Mouse (Mus musculus): Measurements from ENCODE around the gene Tpcn2. TPM values are rescaled to one million over a fixed set of nuclear protein-coding genes. Genes with fewer than 3 reads are reported as not detected.

Gene Tpcn2
- polyA plus RNA-seq, 1 experiment: 12.6 TPM

DNA sequence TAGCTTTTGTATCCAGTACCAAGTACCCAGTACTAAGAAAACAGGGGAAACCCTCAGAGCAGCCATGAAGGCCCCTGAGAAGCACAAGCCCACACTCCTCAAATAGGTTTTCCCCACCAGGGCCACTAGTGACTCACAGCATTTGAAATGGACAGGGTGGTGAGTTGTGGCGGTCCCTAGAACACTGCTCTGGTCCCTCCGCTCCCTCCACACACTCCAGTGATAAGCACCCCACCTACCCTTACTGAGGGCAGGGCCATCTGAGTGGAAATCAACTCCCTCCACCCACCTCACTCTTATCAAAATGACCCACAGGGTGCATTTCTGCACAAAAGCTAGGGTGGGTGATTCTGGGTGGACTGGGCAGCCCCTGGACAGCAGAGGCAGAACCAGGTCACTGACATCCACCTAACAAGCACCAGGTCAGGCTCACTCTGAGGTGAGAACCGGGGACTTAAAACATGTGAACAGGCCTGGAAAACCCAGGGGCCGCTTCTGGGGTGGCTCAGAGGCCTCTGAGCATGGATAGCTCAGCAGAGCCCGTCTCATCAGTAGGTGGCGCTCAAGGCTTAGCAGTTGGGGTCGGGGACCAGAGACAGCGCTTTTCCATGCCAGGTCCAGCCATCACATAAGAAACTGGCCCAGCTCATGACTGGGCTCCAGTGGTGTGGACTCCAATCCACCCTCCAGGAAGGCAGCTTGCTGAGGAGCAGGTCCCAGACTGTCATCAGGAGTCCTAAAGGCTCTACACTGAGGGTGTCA is 30.9 kb downstream of the Tpcn2 start:
- 26% methylated on average over 8 of the region's 8 CpGs for WGBS
- peak; percentile 38 for DNase-seq (ENCODE audit: low read depth, low spot score)

DNA sequence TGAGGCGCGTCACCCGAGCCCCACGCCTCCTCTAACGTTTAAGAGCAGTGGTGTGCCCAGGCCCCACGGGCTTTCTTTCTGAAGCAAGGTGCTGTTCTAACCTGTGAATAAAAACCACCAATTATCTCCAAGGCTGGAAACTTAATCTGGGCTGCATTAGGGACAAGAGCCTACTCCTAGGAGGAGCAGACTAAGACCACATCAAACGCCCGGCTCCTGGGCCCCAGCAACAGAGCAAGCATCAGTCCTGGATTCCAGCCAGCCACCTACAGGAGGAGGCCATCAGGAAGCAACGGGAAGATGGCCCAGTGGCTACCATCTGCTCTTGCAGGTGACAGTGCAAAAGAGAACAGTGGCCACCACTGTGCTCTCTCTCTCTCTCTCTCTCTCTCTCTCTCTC is 33.6 kb downstream of the Tpcn2 start:
- no peak for DNase-seq (ENCODE audit: low read depth, low spot score)
- 52% methylated on average over 9 of the region's 9 CpGs for WGBS

DNA sequence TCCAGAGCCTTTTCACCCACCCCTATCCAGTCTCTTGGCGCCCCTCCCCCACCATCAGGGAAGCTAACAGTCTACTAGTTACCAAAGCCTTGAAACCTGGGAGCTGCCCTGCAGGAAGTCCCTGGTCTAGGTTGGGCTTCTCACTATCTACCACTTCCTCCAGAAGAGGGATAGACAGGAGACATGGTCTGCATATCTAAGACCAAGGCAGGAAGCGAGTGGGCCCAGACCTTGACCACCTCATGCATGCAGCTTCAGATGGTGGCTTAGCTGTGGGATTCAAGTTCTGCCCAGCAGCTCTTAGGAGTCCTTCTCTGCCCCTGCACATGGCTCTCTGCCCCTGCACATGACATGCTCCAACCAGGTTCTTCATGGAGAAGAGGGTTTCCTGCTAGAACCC is 34.9 kb downstream of the Tpcn2 start:
- WGBS: 86% methylated on average over 2 of the region's 2 CpGs
- DNase-seq (ENCODE audit: low read depth, low spot score): no peak

DNA sequence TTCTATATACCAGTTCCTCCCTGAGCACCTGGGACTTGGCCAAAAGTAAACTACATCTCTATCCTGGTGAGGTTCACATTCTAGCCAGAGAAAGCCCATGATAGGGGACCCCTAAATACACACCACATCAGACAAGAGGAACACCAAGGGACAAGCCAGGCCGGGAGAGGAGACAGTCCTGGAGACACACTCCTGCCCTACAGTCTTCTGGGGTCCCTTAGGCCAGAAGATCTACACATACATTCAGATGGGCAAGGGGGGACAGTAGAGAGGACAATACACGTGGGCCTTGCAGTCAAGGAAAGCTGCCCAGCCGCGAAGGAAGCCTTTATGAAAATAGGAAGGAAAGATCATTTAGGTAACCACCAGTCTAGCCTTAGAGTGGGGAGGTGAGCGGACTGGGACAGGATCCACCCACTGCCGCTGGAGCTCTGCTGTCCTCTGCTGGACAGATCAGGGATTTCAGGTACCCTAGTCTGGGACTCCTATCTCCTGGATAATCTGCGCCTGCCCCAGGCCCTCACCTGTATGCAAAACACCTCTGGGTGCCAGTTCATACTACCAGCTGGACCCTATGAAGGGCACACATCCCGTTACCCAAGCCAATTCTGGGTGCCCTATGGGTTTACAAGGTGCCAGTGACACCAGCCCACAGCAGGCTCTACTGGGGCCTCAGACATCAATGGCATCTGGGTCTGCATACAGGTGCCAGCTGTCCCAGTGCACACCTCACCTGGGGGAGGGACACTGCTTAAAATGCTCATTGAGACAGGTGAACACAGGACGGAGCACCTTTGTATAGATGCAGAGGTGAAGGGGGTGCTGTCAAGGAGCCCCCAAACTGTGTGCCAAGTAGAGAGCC is 40.7 kb downstream of the Tpcn2 start:
- WGBS: 13% methylated on average over 9 of the region's 9 CpGs

DNA sequence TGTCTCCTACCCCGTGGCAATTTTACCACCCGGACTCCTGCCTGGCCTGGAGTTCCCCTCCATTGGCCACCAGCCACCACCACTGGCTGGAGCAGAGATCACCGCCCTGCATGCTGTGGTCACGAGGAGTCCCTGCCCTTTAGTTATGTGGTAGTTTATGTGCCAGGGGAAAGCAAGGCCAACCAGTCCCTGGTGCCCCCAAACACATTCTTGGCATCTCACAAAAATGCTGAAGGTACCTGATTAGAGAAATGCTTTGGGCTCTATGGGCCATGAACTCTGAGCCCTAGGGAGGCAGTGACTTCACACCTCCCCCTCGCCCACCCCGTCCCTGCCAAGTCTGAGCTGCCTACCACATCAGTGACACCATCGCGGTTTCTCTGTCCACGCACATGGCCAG is 41.8 kb downstream of the Tpcn2 start:
- 80% methylated on average over 9 of the region's 9 CpGs for WGBS
- no peak for DNase-seq (ENCODE audit: low read depth, low spot score)

More for the DNA sequence above, 40.7 kb downstream of the Tpcn2 start:
- DNase-seq (ENCODE audit: low read depth, low spot score): peak; percentile 44

DNA sequence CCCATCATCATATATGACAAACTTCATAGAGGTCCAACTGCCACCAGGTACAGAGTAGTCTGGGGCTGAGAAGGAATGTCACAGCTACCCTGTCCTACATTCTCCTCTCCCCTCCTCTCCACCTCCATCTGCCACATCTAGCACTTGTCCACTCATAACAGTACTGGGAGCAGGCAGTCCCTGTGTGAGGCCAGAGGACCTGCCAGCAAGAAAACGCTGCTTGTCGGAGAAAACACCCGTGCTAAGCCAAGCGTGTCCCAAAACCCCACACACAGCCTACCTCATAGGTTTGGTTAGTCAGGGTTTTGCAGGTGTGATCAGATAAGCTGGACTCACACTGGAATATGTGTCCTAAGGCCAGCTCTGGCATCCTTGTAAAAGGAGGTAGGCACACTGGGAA is 42.9 kb downstream of the Tpcn2 start:
- DNase-seq (ENCODE audit: low read depth, low spot score): no peak
- 76% methylated on average over 4 of the region's 4 CpGs for WGBS

DNA sequence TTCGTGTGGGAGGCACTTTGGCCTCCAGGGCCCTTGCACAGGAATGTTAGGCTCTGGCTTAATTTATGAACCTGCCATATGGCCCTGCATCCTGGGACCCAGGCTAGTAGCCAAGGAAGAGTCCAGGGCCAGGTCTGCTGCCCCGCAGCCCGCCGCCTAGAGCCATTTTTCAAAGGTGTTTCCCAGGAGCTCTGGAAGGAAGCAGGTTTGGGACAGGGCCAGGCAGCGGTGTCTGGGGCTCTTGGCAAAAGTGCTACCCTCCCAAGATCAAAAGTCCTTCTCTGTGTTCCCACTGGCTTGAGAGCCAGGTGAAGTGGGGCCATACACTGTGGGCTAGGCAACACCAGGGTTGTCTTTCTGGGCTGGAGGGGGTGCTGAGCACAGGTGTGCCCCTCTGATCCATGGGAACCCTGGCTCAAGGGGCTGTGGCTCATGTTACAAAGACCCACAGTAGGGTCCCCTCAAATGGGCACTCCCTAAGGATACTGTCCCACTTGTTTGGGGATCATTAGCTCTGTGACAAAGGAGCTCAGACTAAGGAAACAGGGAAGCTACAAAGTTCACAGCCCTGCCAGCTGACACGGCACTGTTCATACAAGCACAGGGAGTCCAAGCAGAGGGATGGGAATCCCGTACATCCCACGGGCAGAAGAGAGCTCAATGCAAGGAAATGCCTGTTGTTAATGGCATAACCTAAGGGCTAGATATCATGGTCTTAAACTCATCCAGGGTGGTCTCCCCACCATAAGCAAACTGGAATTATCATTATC is 43.9 kb downstream of the Tpcn2 start:
- peak; percentile 18 for DNase-seq (ENCODE audit: low read depth, low spot score)
- 30% methylated on average over 8 of the region's 8 CpGs for WGBS

DNA sequence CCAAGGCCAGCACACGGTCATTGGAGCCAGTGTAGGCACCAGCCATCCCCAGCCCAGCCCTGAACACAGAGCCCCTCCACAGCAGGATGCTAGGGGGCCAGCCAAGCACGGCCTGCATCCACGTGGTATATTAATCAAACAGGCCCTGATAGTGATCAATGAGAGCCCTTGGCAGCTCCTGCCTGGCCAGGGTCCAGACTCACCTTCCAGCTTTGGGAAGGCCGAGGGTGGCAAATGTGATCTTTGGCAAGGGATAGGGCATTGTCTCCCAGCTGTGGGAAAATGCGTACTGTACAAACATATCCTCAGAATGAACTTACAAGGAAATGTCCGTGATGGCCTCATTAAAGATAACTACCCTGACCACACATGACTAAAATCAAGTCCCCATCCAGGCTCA is 44.7 kb downstream of the Tpcn2 start:
- 27% methylated on average over 6 of the region's 6 CpGs for WGBS

DNA sequence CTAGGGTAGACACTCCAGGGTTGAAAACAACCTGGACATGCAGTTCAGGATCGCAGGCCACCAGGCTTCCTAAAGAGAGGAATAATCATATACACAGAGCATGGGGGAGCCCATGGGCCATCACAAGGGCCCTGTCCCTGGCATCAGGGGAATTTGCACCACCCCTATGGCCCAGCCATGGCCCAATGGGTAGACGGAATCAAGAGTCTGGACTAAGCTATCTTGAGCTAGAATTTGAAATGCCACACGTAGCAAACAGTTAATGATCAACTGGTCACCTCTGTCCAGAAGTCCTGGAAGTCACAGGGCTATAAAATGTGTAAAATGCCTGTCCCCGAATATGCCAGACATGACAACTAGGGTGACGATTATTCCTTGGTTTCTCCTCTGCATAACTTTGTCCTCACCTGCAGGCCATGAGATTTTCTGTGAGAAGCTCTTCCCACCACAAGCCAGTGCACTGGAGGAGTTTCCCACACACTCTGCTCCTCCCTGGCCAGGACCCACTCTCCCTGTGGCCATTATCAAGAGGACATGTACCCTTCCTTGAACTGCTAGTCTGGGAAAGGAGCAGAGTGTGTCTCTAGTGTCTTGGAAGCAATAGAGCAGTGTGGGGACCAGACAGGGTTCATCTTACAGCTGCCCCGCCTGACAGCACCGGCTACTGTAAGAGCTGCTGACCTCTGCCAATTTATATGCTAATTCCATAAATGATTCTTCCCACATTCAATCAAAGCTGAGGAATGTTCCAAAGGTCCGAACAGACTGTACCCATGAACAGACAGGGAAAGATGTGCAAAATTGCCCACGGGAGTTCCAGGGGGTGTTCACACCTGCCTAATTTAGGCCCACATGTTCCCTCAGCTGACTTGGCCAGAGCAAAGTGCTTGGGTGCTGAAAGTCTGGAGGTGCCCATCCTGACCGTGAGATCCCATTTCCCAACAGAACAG is 48.7 kb downstream of the Tpcn2 start:
- WGBS: 55% methylated on average over 10 of the region's 10 CpGs
- DNase-seq (ENCODE audit: low read depth, low spot score): no peak

More for the DNA sequence above, 44.7 kb downstream of the Tpcn2 start:
- peak; percentile 27 for DNase-seq (ENCODE audit: low read depth, low spot score)

DNA sequence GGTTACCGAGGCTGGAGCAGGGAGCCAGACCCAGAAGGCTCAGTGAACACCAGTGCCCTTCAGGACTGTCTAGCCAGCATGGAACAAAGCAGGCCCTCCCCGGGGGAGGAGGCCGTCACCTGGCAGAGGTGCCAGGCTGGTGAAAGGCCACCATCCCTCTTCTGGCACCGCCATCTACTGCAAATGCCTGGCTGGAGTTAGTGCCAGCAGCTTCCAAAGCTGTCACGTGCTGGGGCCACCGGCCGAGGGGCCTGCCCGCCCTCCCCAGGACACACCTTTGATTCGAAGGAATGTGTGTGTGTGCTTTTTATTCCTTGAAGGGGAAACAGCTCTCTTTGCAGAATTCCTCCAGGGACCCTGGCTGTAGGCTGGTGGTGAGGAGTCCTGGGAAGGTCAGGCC is 52.2 kb downstream of the Tpcn2 start:
- 43% methylated on average over 9 of the region's 9 CpGs for WGBS
- DNase-seq (ENCODE audit: low read depth, low spot score): no peak

DNA sequence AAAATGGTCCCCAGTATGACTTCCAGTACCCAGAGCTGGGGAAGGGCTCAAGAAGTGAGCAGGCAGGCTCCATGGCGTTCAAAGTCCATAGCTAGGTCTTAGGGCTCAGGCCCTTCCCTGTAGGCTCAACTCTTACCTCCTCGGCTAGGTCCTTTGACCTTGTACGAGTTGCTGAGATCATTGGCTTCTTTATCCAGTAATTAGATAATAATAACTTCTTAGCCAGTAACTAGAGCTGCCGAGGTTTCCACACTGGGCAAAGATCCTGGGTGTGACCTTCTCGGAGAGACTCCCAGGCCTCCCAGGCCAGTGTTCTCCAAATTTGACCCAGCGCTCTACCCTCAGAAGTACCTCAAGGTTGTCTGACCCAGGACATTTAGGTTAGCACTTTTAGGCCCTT is 57.2 kb downstream of the Tpcn2 start:
- WGBS: 85% methylated on average over 6 of the region's 6 CpGs
- DNase-seq (ENCODE audit: low read depth, low spot score): no peak

DNA sequence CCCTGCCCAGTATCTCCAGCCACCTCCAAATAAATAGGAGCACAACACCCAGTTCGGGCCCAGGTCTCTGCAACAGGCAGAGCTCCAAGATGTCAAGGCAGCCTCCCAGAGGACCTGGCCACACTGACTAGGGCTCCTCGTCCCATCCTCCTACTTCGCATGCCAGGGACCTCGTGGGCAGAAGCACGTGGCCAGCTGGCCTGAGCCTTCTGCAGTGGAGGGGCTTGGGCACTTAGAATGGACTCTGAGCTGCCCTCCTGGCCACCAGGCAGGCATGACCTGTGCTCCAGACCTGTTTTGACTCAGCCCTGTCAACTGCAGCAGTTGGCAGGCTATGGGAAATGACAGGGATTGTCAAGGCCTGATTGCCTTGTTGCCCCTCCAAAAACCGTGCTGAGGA is 58.2 kb downstream of the Tpcn2 start:
- 91% methylated on average over 6 of the region's 6 CpGs for WGBS
- DNase-seq (ENCODE audit: low read depth, low spot score): no peak

DNA sequence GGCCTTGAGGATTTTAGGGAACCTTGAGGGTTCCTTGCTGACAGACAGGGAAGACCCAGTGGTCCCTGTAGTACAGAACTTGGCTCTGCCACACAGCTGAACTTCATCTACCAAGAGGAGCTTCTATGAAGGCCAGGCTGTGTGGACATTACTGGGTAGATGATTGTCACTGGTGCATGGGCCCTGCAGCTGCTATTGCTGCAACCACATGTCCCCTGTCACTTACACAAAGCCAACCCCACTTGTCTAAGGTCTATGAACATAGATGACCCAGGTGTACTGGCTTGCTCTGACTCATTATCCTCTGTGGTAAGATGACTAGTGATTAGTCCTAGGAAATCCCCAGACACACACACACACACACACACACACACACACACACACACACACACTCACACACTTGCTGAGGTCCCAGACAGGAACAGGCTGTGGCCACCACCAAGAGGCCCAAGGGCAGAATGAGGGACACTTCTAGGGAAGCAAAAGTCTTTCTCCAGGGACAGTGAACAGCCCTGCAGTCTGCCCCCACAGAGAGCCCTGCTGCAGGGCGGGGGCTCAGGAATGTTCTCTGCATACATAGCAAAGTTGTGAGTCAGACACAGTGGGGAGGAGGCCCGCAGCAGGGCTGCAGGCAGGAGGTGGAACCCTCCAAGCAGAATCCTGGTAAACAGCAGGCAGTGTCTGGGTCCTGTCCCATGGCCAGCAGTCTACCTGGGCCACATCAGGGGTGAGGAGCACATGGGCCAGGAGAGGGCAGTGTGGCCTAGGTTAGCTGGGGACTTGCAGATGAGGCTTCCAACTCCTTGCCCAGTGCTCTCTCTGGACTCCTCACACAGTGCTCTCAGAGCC is 61.7 kb downstream of the Tpcn2 start:
- no peak for DNase-seq (ENCODE audit: low read depth, low spot score)

DNA sequence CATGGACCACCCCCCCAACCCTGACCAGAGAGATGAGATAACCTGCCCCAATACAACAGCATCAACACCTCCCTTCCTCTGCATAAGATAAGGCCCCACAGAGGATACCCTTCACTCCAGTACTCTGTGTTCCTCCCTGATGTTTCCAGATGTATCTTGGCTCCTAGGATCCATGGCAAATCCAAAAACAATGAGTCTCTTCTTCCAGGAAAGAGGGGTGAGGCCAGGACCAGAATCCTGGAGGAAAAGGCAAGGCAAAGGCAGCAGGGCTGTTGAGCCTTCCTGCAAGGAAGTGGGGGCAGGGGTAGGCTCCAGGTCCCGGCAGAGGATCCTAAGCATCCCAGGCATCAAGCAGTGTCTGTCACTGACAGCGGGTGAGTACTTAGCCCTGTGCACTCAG is 62.5 kb downstream of the Tpcn2 start:
- 77% methylated on average over 2 of the region's 2 CpGs for WGBS

More for the DNA sequence above, 61.7 kb downstream of the Tpcn2 start:
- 4% methylated on average over 2 of the region's 2 CpGs for WGBS

DNA sequence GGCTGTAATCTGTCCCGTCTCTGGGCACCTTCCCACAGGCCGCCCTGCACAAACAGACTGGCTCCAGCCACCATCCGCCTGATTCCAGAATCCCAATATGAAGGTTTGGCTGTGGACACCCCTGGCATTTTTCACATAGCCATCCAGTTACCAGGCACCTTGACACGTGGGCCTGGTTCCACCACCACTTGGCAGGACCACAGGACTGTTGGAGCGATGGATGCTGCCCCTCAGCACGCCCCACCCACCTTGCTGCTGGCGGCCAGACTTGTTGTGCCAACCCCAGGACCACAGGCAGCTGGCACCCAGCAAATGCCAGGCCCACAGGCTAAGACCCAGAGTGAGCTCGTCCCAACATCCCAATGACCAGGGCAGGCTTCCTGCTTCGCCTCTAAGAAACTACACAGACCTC is 64.4 kb downstream of the Tpcn2 start:
- no peak for DNase-seq (ENCODE audit: low read depth, low spot score)
- WGBS: 88% methylated on average over 9 of the region's 9 CpGs

More for the DNA sequence above, 62.5 kb downstream of the Tpcn2 start:
- no peak for DNase-seq (ENCODE audit: low read depth, low spot score)

DNA sequence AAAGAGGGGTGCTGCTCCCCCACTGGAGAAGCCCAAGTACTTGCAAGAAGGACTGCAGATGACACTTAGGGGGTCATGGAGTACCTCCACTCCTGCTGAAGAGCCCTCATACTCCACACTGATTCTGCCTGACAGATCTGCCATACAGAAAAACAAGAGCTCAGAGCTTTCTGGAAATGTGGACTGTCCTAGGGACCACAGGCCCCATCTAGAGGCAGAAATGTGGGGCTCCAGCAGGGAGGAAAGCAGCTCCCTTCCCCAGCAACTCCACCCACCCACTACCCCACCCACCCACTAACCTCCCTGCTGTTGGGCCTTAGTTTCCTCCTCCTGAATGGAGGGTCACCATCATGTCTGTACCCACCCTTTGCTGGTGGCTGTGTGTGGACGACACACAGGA is 67.2 kb downstream of the Tpcn2 start:
- no peak for DNase-seq (ENCODE audit: low read depth, low spot score)
- 75% methylated on average over 1 of the region's 1 CpGs for WGBS

DNA sequence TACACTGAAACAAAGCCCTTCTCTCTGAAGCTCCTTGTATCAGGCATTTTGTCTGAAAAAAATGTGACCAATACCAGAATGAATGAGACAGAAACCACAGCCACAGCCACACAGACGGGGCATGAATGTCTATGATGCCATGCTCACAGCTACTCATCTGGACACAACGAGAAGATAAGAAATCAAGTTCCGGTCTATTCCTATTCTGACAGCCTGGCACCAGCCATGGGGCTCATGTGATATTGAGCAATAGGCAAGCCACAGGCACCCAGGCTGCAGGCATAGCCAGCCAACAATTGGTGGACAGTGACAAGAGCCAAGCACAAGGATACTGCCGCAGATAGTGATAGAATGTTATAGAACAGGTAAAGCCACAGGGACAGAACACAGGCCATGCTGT is 68.3 kb downstream of the Tpcn2 start:
- DNase-seq (ENCODE audit: low read depth, low spot score): no peak
- WGBS: 87% methylated on average over 4 of the region's 4 CpGs
